Mouse (Mus musculus): Measurements from ENCODE around the gene Itch. TPM values are rescaled to one million over a fixed set of nuclear protein-coding genes. Genes with fewer than 3 reads are reported as not detected.
"Not testable (repeated sequence)": the region's sequence is repeated elsewhere in the genome, so short reads cannot be mapped to it uniquely, and the experiment has no call there.

The Itch gene
- polyA plus RNA-seq, 1 experiment from 2014 or later = 55.6 TPM

- Histone ChIP-seq H3K9ac (ENCODE audit: low read length) (no peak overlapping the region), H3K9me3 (ENCODE audit: control insufficient read depth, low read length) (no peaks in the 10 kb centered on the region), H3K27ac (ENCODE audit: low read length) (no peak overlapping the region), H3K36me3 (ENCODE audit: control insufficient read depth, insufficient read depth, low read length) (peaks cover 20% of the 10 kb centered on the region), H3K27me3 (ENCODE audit: control insufficient read depth, insufficient read depth, low read depth, low read length) (no peaks in the 10 kb centered on the region), H3K4me2 (ENCODE audit: low read depth, low read length) (peak overlapping the region; percentile 45; the same call in 1 of the 2 replicates), H3K4me3 (ENCODE audit: low read length) (no peak overlapping the region), H3K4me1 (replicated peaks; ENCODE audit: control insufficient read depth, insufficient read depth, low read length) (peaks cover 16% of the 10 kb centered on the region)
- no peak for ATAC-seq (ENCODE audit: low read depth)
- 64% methylated on average over 1 of the region's 1 CpGs for WGBS
These were observed 2.2 kb downstream of the Itch start for GRCm38 (mm10) chr2:155135534-155135933.

DNA sequence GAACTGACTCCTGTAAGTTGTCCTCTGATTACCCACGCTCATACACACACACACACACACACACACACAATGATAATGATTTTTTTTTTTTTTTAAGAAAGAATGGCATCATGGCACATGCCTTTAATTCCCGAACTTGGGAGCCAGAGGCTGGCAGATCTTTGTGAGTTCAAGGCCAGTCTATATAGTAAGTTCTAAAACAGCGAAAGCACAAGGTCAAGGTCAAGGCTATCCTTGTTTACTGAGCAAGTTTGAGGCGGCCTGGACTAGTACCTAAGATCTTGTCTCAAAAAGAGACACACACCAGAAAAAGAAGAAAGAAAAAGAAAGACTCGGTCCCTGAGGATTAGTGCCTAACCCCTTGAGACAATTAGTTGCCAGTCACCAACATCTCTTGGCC, 7.7 kb downstream of the Itch start:
- ATAC-seq (ENCODE audit: low read depth) = no peak

GRCm38 (mm10) chr2:155142025-155142555, 8.8 kb downstream of the Itch start:
- no peaks in the 10 kb centered on the region for H3K4me1 ChIP-seq (replicated peaks; ENCODE audit: control insufficient read depth, insufficient read depth, low read length)
- H3K27ac ChIP-seq (ENCODE audit: low read length) = no peak overlapping the region
- H3K9ac ChIP-seq (ENCODE audit: low read length) = no peak overlapping the region
- no peaks in the 10 kb centered on the region for H3K27me3 ChIP-seq (ENCODE audit: control insufficient read depth, insufficient read depth, low read depth, low read length)
- ATAC-seq (ENCODE audit: low read depth) = no peak
- peaks cover 59% of the 10 kb centered on the region for H3K36me3 ChIP-seq (ENCODE audit: control insufficient read depth, insufficient read depth, low read length)
- no peaks in the 10 kb centered on the region; the same call in 1 of the 2 replicates for H3K9me3 ChIP-seq (ENCODE audit: control insufficient read depth, low read length)
- no peak overlapping the region for H3K4me3 ChIP-seq (ENCODE audit: low read length)
- H3K4me2 ChIP-seq (ENCODE audit: low read depth, low read length) = no peak overlapping the region

More for the DNA sequence above, 7.7 kb downstream of the Itch start:
- Histone ChIP-seq H3K36me3 (ENCODE audit: control insufficient read depth, insufficient read depth, low read length) (peaks cover 51% of the 10 kb centered on the region), H3K4me3 (ENCODE audit: low read length) (no peak overlapping the region), H3K9me3 (ENCODE audit: control insufficient read depth, low read length) (no peaks in the 10 kb centered on the region; the same call in 1 of the 2 replicates), H3K27me3 (ENCODE audit: control insufficient read depth, insufficient read depth, low read depth, low read length) (no peaks in the 10 kb centered on the region), H3K27ac (ENCODE audit: low read length) (no peak overlapping the region), H3K9ac (ENCODE audit: low read length) (no peak overlapping the region), H3K4me1 (replicated peaks; ENCODE audit: control insufficient read depth, insufficient read depth, low read length) (peaks cover 2% of the 10 kb centered on the region), H3K4me2 (ENCODE audit: low read depth, low read length) (no peak overlapping the region)
- 88% methylated on average over 5 of the region's 5 CpGs for WGBS

GRCm38 (mm10) chr2:155149296-155149695, 16.0 kb downstream of the Itch start:
- not testable (repeated sequence) for H3K9me3 ChIP-seq (ENCODE audit: control insufficient read depth, low read length); H3K4me1 ChIP-seq (replicated peaks; ENCODE audit: control insufficient read depth, insufficient read depth, low read length); H3K4me3 ChIP-seq (ENCODE audit: low read length); ATAC-seq (ENCODE audit: low read depth); H3K4me2 ChIP-seq (ENCODE audit: low read depth, low read length); H3K27ac ChIP-seq (ENCODE audit: low read length); H3K27me3 ChIP-seq (ENCODE audit: control insufficient read depth, insufficient read depth, low read depth, low read length); H3K9ac ChIP-seq (ENCODE audit: low read length)
- peaks cover 28% of the 10 kb centered on the region for H3K36me3 ChIP-seq (ENCODE audit: control insufficient read depth, insufficient read depth, low read length)

DNA sequence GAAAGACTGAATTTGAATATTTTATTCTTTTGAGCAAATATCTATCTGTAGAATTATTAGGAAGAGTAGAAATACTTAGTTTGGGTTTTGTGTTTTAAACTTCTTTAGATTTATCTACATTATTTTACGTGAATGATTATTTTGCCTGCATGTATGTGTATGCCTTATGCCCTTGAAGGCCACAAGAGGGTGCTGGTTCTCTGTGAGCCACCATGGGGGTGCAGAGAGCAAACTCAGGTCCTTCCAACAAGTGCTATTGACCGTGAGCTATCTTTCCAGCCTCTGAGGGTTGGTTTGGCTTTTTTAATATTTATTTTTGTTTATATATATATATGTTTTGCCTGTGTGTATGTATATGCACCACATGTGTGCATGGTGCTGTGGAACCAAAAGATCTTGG, 74.1 kb downstream of the Itch start:
- peaks cover 33% of the 10 kb centered on the region for H3K36me3 ChIP-seq (ENCODE audit: control insufficient read depth, insufficient read depth, low read length)
- no peak overlapping the region for H3K9ac ChIP-seq (ENCODE audit: low read length)
- ATAC-seq (ENCODE audit: low read depth) = no peak
- 69% methylated on average over 2 of the region's 2 CpGs for WGBS
- no peak overlapping the region for H3K4me3 ChIP-seq (ENCODE audit: low read length)
- no peaks in the 10 kb centered on the region for H3K27me3 ChIP-seq (ENCODE audit: control insufficient read depth, insufficient read depth, low read depth, low read length)
- no peak overlapping the region for H3K27ac ChIP-seq (ENCODE audit: low read length)
- H3K4me1 ChIP-seq (replicated peaks; ENCODE audit: control insufficient read depth, insufficient read depth, low read length) = no peaks in the 10 kb centered on the region
- H3K9me3 ChIP-seq (ENCODE audit: control insufficient read depth, low read length) = no peaks in the 10 kb centered on the region
- no peak overlapping the region for H3K4me2 ChIP-seq (ENCODE audit: low read depth, low read length)

DNA sequence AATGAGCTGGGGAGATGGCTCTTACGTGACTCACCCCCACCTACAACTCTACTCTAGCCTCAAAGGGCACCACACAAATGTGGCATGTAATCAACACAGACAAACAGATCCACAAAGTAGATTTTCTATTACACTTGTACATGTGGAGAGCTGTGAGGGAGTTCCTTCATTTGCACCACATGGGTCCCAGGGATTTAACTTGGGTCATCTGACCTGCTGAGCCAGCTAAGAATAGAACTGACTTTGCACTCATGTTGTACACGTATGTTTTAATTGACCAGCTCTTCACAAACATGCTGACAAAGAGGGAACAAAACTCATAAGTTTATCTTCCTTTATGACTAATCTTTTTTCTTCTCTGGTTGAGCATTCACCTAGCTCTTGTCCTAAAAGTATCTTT, 89.8 kb downstream of the Itch start:
- Histone ChIP-seq H3K4me1 (replicated peaks; ENCODE audit: control insufficient read depth, insufficient read depth, low read length) (no peaks in the 10 kb centered on the region), H3K4me2 (ENCODE audit: low read depth, low read length) (no peak overlapping the region), H3K27me3 (ENCODE audit: control insufficient read depth, insufficient read depth, low read depth, low read length) (no peaks in the 10 kb centered on the region), H3K27ac (ENCODE audit: low read length) (no peak overlapping the region), H3K36me3 (ENCODE audit: control insufficient read depth, insufficient read depth, low read length) (peaks cover 48% of the 10 kb centered on the region), H3K9ac (ENCODE audit: low read length) (no peak overlapping the region), H3K9me3 (ENCODE audit: control insufficient read depth, low read length) (no peaks in the 10 kb centered on the region), H3K4me3 (ENCODE audit: low read length) (no peak overlapping the region)
- 83% methylated on average over 2 of the region's 2 CpGs for WGBS
- no peak for ATAC-seq (ENCODE audit: low read depth)

DNA sequence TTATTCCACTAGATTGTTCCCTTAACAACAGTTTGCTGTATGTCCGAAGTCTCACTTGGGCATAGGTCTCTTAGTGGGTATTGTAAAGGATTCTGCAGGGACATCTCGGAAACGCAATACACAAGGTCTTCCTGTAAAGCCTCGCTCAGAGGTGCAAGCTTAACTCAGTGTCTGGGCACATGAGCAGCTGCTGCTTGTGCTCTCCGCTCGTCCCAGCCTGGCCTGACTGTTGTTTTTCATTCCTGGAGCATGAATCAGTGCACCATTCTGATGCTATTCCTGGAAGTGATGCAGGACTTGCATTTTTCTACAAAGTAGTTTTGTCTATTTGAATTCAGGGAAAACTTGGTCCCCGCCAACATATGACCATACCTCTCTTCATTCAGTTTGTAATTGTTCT, 91.4 kb downstream of the Itch start:
- H3K27ac ChIP-seq (ENCODE audit: low read length) = no peak overlapping the region

GRCm38 (mm10) chr2:155235746-155236361, 102.5 kb downstream of the Itch start:
- 3% methylated on average over 13 of the region's 13 CpGs for WGBS
- H3K4me2 ChIP-seq (ENCODE audit: low read depth, low read length) = peak overlapping the region; percentile 77
- H3K4me3 ChIP-seq (ENCODE audit: low read length) = peak overlapping the region; percentile 60
- peak overlapping the region; percentile 82 for H3K27ac ChIP-seq (ENCODE audit: low read length)
- H3K4me1 ChIP-seq (replicated peaks; ENCODE audit: control insufficient read depth, insufficient read depth, low read length) = peaks cover 12% of the 10 kb centered on the region
- no peaks in the 10 kb centered on the region for H3K27me3 ChIP-seq (ENCODE audit: control insufficient read depth, insufficient read depth, low read depth, low read length)
- no peaks in the 10 kb centered on the region for H3K36me3 ChIP-seq (ENCODE audit: control insufficient read depth, insufficient read depth, low read length)
- H3K9ac ChIP-seq (ENCODE audit: low read length) = peak overlapping the region; percentile 87
- peak; percentile 90 for ATAC-seq (ENCODE audit: low read depth)
- H3K9me3 ChIP-seq (ENCODE audit: control insufficient read depth, low read length) = no peaks in the 10 kb centered on the region

More for the DNA sequence above, 91.4 kb downstream of the Itch start:
- Histone ChIP-seq H3K4me2 (ENCODE audit: low read depth, low read length) (no peak overlapping the region), H3K36me3 (ENCODE audit: control insufficient read depth, insufficient read depth, low read length) (peaks cover 40% of the 10 kb centered on the region), H3K9ac (ENCODE audit: low read length) (no peak overlapping the region), H3K4me3 (ENCODE audit: low read length) (no peak overlapping the region), H3K27me3 (ENCODE audit: control insufficient read depth, insufficient read depth, low read depth, low read length) (no peaks in the 10 kb centered on the region), H3K9me3 (ENCODE audit: control insufficient read depth, low read length) (no peaks in the 10 kb centered on the region), H3K4me1 (replicated peaks; ENCODE audit: control insufficient read depth, insufficient read depth, low read length) (no peaks in the 10 kb centered on the region)
- ATAC-seq (ENCODE audit: low read depth) = no peak
- WGBS = 87% methylated on average over 7 of the region's 7 CpGs

GRCm38 (mm10) chr2:155236362-155236992, 103.2 kb downstream of the Itch start, which contains the start of gene Dynlrb1:
Dynlrb1 (plus strand) TSS chr2:155236533.
- Histone ChIP-seq H3K4me1 (replicated peaks; ENCODE audit: control insufficient read depth, insufficient read depth, low read length) (peaks cover 12% of the 10 kb centered on the region), H3K27me3 (ENCODE audit: control insufficient read depth, insufficient read depth, low read depth, low read length) (no peaks in the 10 kb centered on the region), H3K9me3 (ENCODE audit: control insufficient read depth, low read length) (no peaks in the 10 kb centered on the region), H3K4me2 (ENCODE audit: low read depth, low read length) (peak within 1 kb of the TSS; percentile 77), H3K9ac (ENCODE audit: low read length) (peak within 1 kb of the TSS; percentile 87), H3K36me3 (ENCODE audit: control insufficient read depth, insufficient read depth, low read length) (no peaks in the 10 kb centered on the region), H3K4me3 (ENCODE audit: low read length) (peak within 1 kb of the TSS; percentile 60), H3K27ac (ENCODE audit: low read length) (peak within 1 kb of the TSS; percentile 82)
- WGBS = under 1% methylated on average over 50 of the region's 50 CpGs
- peak; percentile 100 for ATAC-seq (ENCODE audit: low read depth)
